Mouse (Mus musculus): Measurements from ENCODE around the gene Slc2a12. TPM values are rescaled to one million over a fixed set of nuclear protein-coding genes. Genes with fewer than 3 reads are reported as not detected.

Gene Slc2a12
- polyA plus RNA-seq, 1 experiment, result 0.01 TPM

- Histone ChIP-seq H3K36me3 (ENCODE audit: control insufficient read depth, insufficient read depth) (no peaks in the 10 kb centered on the region), H3K4me3 (peak overlapping the region; percentile 5), H3K79me2 (ENCODE audit: control insufficient read depth, insufficient read depth) (no peaks in the 10 kb centered on the region), H3K27me3 (ENCODE audit: control insufficient read depth, insufficient read depth, insufficient read length) (no peaks in the 10 kb centered on the region), H3ac (ENCODE audit: control insufficient read depth, insufficient read length) (no peak overlapping the region), H3K4me2 (ENCODE audit: low read depth) (peak overlapping the region; percentile 69)
- TF ChIP-seq MAX (IDR thresholded peaks at IDR 0.05; ENCODE audit: low read depth) (no peak), MYOD1 (IDR thresholded peaks at IDR 0.05; ENCODE audit: control insufficient read depth in 1 of 3, insufficient read length in 2 of 3, low read depth in 2 of 3) (peak; percentile 67 to 83 (median 82)), POLR2AphosphoS2 (IDR thresholded peaks at IDR 0.05; ENCODE audit: insufficient read length, low read depth) (no peak), TCF12 (IDR thresholded peaks at IDR 0.05; ENCODE audit: insufficient read depth, poor library complexity, severe bottlenecking) (peak; percentile 55), MYOG (IDR thresholded peaks at IDR 0.05; ENCODE audit: control insufficient read depth in 1 of 3, insufficient read depth in 1 of 3, insufficient read length in 2 of 3, low read depth in 2 of 3) (no peak), USF1 (IDR thresholded peaks at IDR 0.05; ENCODE audit: low read depth) (no peak), CEBPB (IDR thresholded peaks at IDR 0.05; ENCODE audit: insufficient read depth, poor library complexity, severe bottlenecking) (no peak), E2F4 (IDR thresholded peaks at IDR 0.05; ENCODE audit: insufficient read depth) (no peak), TCF3 (IDR thresholded peaks at IDR 0.05; ENCODE audit: insufficient read length, low read depth) (no peak), POLR2A (IDR thresholded peaks at IDR 0.05; ENCODE audit: insufficient read length, low read depth) (no peak)
Observed at GRCm38 (mm10) chr10:22608799-22609357, 35.9 kb upstream of the Slc2a12 start.

GRCm38 (mm10) chr10:22613301-22613700 lies 31.5 kb upstream of the Slc2a12 start:
- TF ChIP-seq TCF3 (IDR thresholded peaks at IDR 0.05; ENCODE audit: insufficient read length, low read depth) (no peak), E2F4 (IDR thresholded peaks at IDR 0.05; ENCODE audit: insufficient read depth) (no peak), SRF (IDR thresholded peaks at IDR 0.05; ENCODE audit: control insufficient read depth, insufficient read length, low read depth) (no peak), CEBPB (IDR thresholded peaks at IDR 0.05; ENCODE audit: insufficient read depth, poor library complexity, severe bottlenecking) (no peak), MYOG (IDR thresholded peaks at IDR 0.05; ENCODE audit: control insufficient read depth in 1 of 3, insufficient read depth in 1 of 3, insufficient read length in 2 of 3, low read depth in 2 of 3) (no peak), REST (IDR thresholded peaks at IDR 0.05; ENCODE audit: insufficient read depth, insufficient read length) (no peak), MAX (IDR thresholded peaks at IDR 0.05; ENCODE audit: low read depth) (no peak), TCF12 (IDR thresholded peaks at IDR 0.05; ENCODE audit: insufficient read depth, poor library complexity, severe bottlenecking) (no peak), POLR2A (IDR thresholded peaks at IDR 0.05; ENCODE audit: insufficient read length, low read depth) (no peak), POLR2AphosphoS2 (IDR thresholded peaks at IDR 0.05; ENCODE audit: insufficient read length, low read depth) (no peak), MYOD1 (IDR thresholded peaks at IDR 0.05; ENCODE audit: control insufficient read depth in 1 of 3, insufficient read length in 2 of 3, low read depth in 2 of 3) (no peak), USF1 (IDR thresholded peaks at IDR 0.05; ENCODE audit: low read depth) (no peak)
- Histone ChIP-seq H3K27me3 (ENCODE audit: control insufficient read depth, insufficient read depth, insufficient read length) (no peaks in the 10 kb centered on the region), H3K36me3 (ENCODE audit: control insufficient read depth, insufficient read depth) (no peaks in the 10 kb centered on the region), H3K4me3 (no peak overlapping the region), H3K4me2 (ENCODE audit: low read depth) (no peak overlapping the region), H3K79me2 (ENCODE audit: control insufficient read depth, insufficient read depth) (no peaks in the 10 kb centered on the region), H3ac (ENCODE audit: control insufficient read depth, insufficient read length) (no peak overlapping the region)

GRCm38 (mm10) chr10:22614554-22614953 lies 30.3 kb upstream of the Slc2a12 start:
- Histone ChIP-seq H3K4me2 (ENCODE audit: low read depth) (no peak overlapping the region), H3K36me3 (ENCODE audit: control insufficient read depth, insufficient read depth) (no peaks in the 10 kb centered on the region), H3K4me3 (no peak overlapping the region), H3K27me3 (ENCODE audit: control insufficient read depth, insufficient read depth, insufficient read length) (no peaks in the 10 kb centered on the region), H3ac (ENCODE audit: control insufficient read depth, insufficient read length) (no peak overlapping the region), H3K79me2 (ENCODE audit: control insufficient read depth, insufficient read depth) (no peaks in the 10 kb centered on the region)
- TF ChIP-seq MYOD1 (IDR thresholded peaks at IDR 0.05; ENCODE audit: control insufficient read depth in 1 of 3, insufficient read length in 2 of 3, low read depth in 2 of 3) (no peak), USF1 (IDR thresholded peaks at IDR 0.05; ENCODE audit: low read depth) (no peak), POLR2AphosphoS2 (IDR thresholded peaks at IDR 0.05; ENCODE audit: insufficient read length, low read depth) (no peak), MAX (IDR thresholded peaks at IDR 0.05; ENCODE audit: low read depth) (no peak), SRF (IDR thresholded peaks at IDR 0.05; ENCODE audit: control insufficient read depth, insufficient read length, low read depth) (no peak), CEBPB (IDR thresholded peaks at IDR 0.05; ENCODE audit: insufficient read depth, poor library complexity, severe bottlenecking) (no peak), TCF3 (IDR thresholded peaks at IDR 0.05; ENCODE audit: insufficient read length, low read depth) (no peak), E2F4 (IDR thresholded peaks at IDR 0.05; ENCODE audit: insufficient read depth) (no peak), MYOG (IDR thresholded peaks at IDR 0.05; ENCODE audit: control insufficient read depth in 1 of 3, insufficient read depth in 1 of 3, insufficient read length in 2 of 3, low read depth in 2 of 3) (no peak), POLR2A (IDR thresholded peaks at IDR 0.05; ENCODE audit: insufficient read length, low read depth) (no peak), REST (IDR thresholded peaks at IDR 0.05; ENCODE audit: insufficient read depth, insufficient read length) (no peak)

DNA sequence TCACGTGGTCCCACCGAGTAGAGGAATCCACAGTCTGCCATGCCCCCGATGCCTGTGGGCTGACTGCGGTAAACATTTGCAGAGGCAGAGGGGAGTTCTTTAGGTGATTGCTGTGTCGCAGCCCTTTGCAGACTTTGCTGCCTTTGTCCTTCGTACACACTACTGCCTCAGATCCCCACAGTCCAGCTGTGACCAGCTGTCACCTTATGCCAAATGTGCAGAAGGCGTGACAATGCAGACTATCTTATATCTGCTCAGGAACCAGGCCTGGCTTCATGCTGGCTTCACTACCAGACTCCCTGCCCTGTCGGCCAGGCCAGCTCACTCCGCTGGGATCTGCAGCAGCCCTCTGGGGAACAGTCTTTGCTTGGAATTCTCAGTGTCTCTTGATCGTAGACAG lies 29.5 kb upstream of the Slc2a12 start:
- Histone ChIP-seq H3ac (ENCODE audit: control insufficient read depth, insufficient read length) (no peak overlapping the region), H3K27me3 (ENCODE audit: control insufficient read depth, insufficient read depth, insufficient read length) (no peaks in the 10 kb centered on the region), H3K79me2 (ENCODE audit: control insufficient read depth, insufficient read depth) (no peaks in the 10 kb centered on the region), H3K4me3 (no peak overlapping the region), H3K36me3 (ENCODE audit: control insufficient read depth, insufficient read depth) (no peaks in the 10 kb centered on the region), H3K4me2 (ENCODE audit: low read depth) (no peak overlapping the region)
- TF ChIP-seq MYOG (IDR thresholded peaks at IDR 0.05; ENCODE audit: control insufficient read depth in 1 of 3, insufficient read depth in 1 of 3, insufficient read length in 2 of 3, low read depth in 2 of 3) (peak in 1 of 3 experiments; percentile 22), POLR2AphosphoS2 (IDR thresholded peaks at IDR 0.05; ENCODE audit: insufficient read length, low read depth) (no peak), USF1 (IDR thresholded peaks at IDR 0.05; ENCODE audit: low read depth) (no peak)

GRCm38 (mm10) chr10:22618842-22619241 lies 26.0 kb upstream of the Slc2a12 start:
- Histone ChIP-seq H3K79me2 (ENCODE audit: control insufficient read depth, insufficient read depth) (no peaks in the 10 kb centered on the region), H3ac (ENCODE audit: control insufficient read depth, insufficient read length) (no peak overlapping the region), H3K4me2 (ENCODE audit: low read depth) (no peak overlapping the region), H3K27me3 (ENCODE audit: control insufficient read depth, insufficient read depth, insufficient read length) (no peaks in the 10 kb centered on the region), H3K4me3 (no peak overlapping the region), H3K36me3 (ENCODE audit: control insufficient read depth, insufficient read depth) (no peaks in the 10 kb centered on the region)
- TF ChIP-seq MAX (IDR thresholded peaks at IDR 0.05; ENCODE audit: low read depth) (no peak), REST (IDR thresholded peaks at IDR 0.05; ENCODE audit: insufficient read depth, insufficient read length) (no peak), POLR2A (IDR thresholded peaks at IDR 0.05; ENCODE audit: insufficient read length, low read depth) (no peak), MYOG (IDR thresholded peaks at IDR 0.05; ENCODE audit: control insufficient read depth in 1 of 3, insufficient read depth in 1 of 3, insufficient read length in 2 of 3, low read depth in 2 of 3) (no peak), POLR2AphosphoS2 (IDR thresholded peaks at IDR 0.05; ENCODE audit: insufficient read length, low read depth) (no peak), CEBPB (IDR thresholded peaks at IDR 0.05; ENCODE audit: insufficient read depth, poor library complexity, severe bottlenecking) (no peak), USF1 (IDR thresholded peaks at IDR 0.05; ENCODE audit: low read depth) (no peak), TCF3 (IDR thresholded peaks at IDR 0.05; ENCODE audit: insufficient read length, low read depth) (no peak), SRF (IDR thresholded peaks at IDR 0.05; ENCODE audit: control insufficient read depth, insufficient read length, low read depth) (no peak), E2F4 (IDR thresholded peaks at IDR 0.05; ENCODE audit: insufficient read depth) (no peak), MYOD1 (IDR thresholded peaks at IDR 0.05; ENCODE audit: control insufficient read depth in 1 of 3, insufficient read length in 2 of 3, low read depth in 2 of 3) (no peak), TCF12 (IDR thresholded peaks at IDR 0.05; ENCODE audit: insufficient read depth, poor library complexity, severe bottlenecking) (no peak)
